Mouse (Mus musculus) ovary, adult 10 weeks (tissue): ENCODE data around the gene Olfr1383. TPM values are rescaled to one million over a fixed set of nuclear protein-coding genes. Genes with fewer than 3 reads are reported as not detected.

Experiments
- polyA plus RNA-seq: library from polyadenylated mRNA; stranded (reverse); fragments of 350-450 nt; fragmentation: Illumina TruSeq; extraction: RNeasy Lipid Tissue Mini Kit (QIAGEN cat#74804); gene quantifications from one replicate; pipeline ENCODE4 v1.2.3, GENCODE M21; 2014

The Olfr1383 gene
- polyA plus RNA-seq = not detected

GRCm38 (mm10) chr11:49519348-49519747 lies at the start of gene Olfr1383:
TSS of gene Olfr1383 (plus strand) at chr11:49519648.

GRCm38 (mm10) chr11:49488770-49489169 lies 30.7 kb upstream of the Olfr1383 start, which contains the start of gene Olfr1385:
TSS of gene Olfr1385 (plus strand) at chr11:49489070.

GRCm38 (mm10) chr11:49527947-49528346 lies 8.5 kb downstream of the Olfr1383 start, which contains the start of gene Olfr1382:
TSS of gene Olfr1382 (plus strand) at chr11:49528247.

GRCm38 (mm10) chr11:49543149-49543548 lies 23.7 kb downstream of the Olfr1383 start, which contains the start of gene Olfr1381:
TSS of gene Olfr1381 (plus strand) at chr11:49543449.

DNA sequence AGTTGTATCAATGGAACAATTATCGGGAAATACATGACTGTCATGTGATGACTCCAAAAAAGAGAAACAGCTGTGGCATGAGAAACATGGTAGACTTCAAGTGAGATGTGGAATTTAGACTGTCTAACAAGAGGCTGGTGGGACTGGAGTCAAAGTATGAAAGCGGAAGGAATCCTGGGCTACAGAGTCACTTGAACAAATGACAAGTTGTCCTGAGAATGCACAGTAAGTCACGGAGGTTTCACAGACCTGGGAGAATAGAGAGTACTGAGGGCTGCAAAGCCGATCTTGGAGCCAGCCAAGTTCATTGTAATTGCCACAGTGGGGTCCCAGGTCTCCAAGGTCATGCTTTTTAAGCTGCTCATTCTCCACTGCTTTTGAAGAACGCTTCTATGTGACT lies 37.1 kb downstream of the Olfr1383 start, which contains the start of gene Olfr1380:
Gene Olfr1380 (plus strand): TSS at position 301 of the 400 bp plus-strand sequence.

Other genes with a start within 250 kb of the Olfr1383 start
- not detected for gene Olfr1393, start 241.3 kb upstream of the Olfr1383 start, polyA plus RNA-seq
- not detected for gene Olfr1392, start 234.4 kb upstream of the Olfr1383 start, polyA plus RNA-seq
- gene Olfr10, start 214.9 kb upstream of the Olfr1383 start, polyA plus RNA-seq = not detected
- gene Olfr1391, start 196.9 kb upstream of the Olfr1383 start, polyA plus RNA-seq = not detected
- not detected for gene Olfr1390, start 184.5 kb upstream of the Olfr1383 start, polyA plus RNA-seq
- not detected for gene Olfr1389, start 96.6 kb upstream of the Olfr1383 start, polyA plus RNA-seq
- not detected for gene Olfr1388, start 83.0 kb upstream of the Olfr1383 start, polyA plus RNA-seq
- not detected for gene Olfr1387, start 64.3 kb upstream of the Olfr1383 start, polyA plus RNA-seq
- not detected for gene Olfr1386, start 54.6 kb upstream of the Olfr1383 start, polyA plus RNA-seq
- gene Olfr1385, start 30.6 kb upstream of the Olfr1383 start, polyA plus RNA-seq = not detected
- gene Olfr1384, start 12.9 kb upstream of the Olfr1383 start, polyA plus RNA-seq = not detected
- gene Olfr1382, start 8.6 kb downstream of the Olfr1383 start, polyA plus RNA-seq = not detected
- gene Olfr1381, start 23.8 kb downstream of the Olfr1383 start, polyA plus RNA-seq = not detected
- not detected for gene Olfr1380, start 37.2 kb downstream of the Olfr1383 start, polyA plus RNA-seq
- 3.0 TPM for gene Flt4, start 89.6 kb downstream of the Olfr1383 start, polyA plus RNA-seq
- gene Scgb3a1, start 144.0 kb downstream of the Olfr1383 start, polyA plus RNA-seq = not detected
- 648 TPM for gene Cnot6, start 193.1 kb downstream of the Olfr1383 start, polyA plus RNA-seq